Comparison of ENCODE assay signal across 8 mouse cellular contexts in genomic region chr12:8889117-8889665, GRCm38 (mm10). TPM values are rescaled to one million over a fixed set of nuclear protein-coding genes. Genes with fewer than 3 reads are reported as not detected.
A peak's percentile ranks its signal among the peaks of the same experiment; 100 is the strongest.
DNase-seq lines count a peak whose midpoint lies in the region; ATAC-seq and TF ChIP-seq lines count a peak whose summit lies in the region.

No protein-coding gene starts in this region.

- no peaks in the 10 kb centered on the region for H3K36me3 ChIP-seq in forebrain, postnatal 0 days (ENCODE audit: insufficient read depth)
- no peaks in the 10 kb centered on the region for H3K36me3 ChIP-seq in intestine, embryonic 16.5 days (ENCODE audit: control insufficient read depth, insufficient read depth, low read length)
- no peaks in the 10 kb centered on the region for H3K36me3 ChIP-seq in limb, embryonic 11.5 days (ENCODE audit: control insufficient read depth, insufficient read depth, low read length)

- peak; percentile 86 for TF ChIP-seq CTCF in forebrain, postnatal 0 days (IDR thresholded peaks at IDR 0.05; ENCODE audit: low read depth)

- H3K9me3 ChIP-seq in forebrain, postnatal 0 days (ENCODE audit: low read length), result no peaks in the 10 kb centered on the region
- no peaks in the 10 kb centered on the region for H3K9me3 ChIP-seq in intestine, embryonic 16.5 days (ENCODE audit: control insufficient read depth, low read length)
- H3K9me3 ChIP-seq in limb, embryonic 11.5 days (ENCODE audit: control insufficient read depth, low read length), result no peaks in the 10 kb centered on the region

- no peak overlapping the region for H3K4me2 ChIP-seq in forebrain, postnatal 0 days (ENCODE audit: low read depth)
- H3K4me2 ChIP-seq in intestine, embryonic 16.5 days (ENCODE audit: low read depth, low read length), result no peak overlapping the region
- H3K4me2 ChIP-seq in limb, embryonic 11.5 days (ENCODE audit: low read depth, severe bottlenecking), result no peak overlapping the region

- DNase-seq in ovary, postnatal 10 days (ENCODE audit: low spot score), result peak; percentile 48
- no peak for DNase-seq in ovary, adult 18-20 months (ENCODE audit: low spot score)
- peak; percentile 55 for DNase-seq in c-Kit-positive CD71-positive TER-119-negative erythroid progenitor cells, embryonic 14.5 days (ENCODE audit: low read depth)
- DNase-seq in forebrain, postnatal 0 days, result peak; percentile 74
- peak; percentile 86 for DNase-seq in limb, embryonic 11.5 days (ENCODE audit: low spot score)
- peak; percentile 85 for DNase-seq in testis, postnatal 10 days (ENCODE audit: low spot score)

- H3K9ac ChIP-seq in forebrain, postnatal 0 days, result no peak overlapping the region
- H3K9ac ChIP-seq in intestine, embryonic 16.5 days (ENCODE audit: low read depth, low read length), result no peak overlapping the region
- no peak overlapping the region for H3K9ac ChIP-seq in limb, embryonic 11.5 days (ENCODE audit: low read length)

- no peaks in the 10 kb centered on the region for H3K4me1 ChIP-seq in forebrain, postnatal 0 days (ENCODE audit: insufficient read depth)
- H3K4me1 ChIP-seq in intestine, embryonic 16.5 days (ENCODE audit: control insufficient read depth, insufficient read depth, low read length), result peaks cover 16% of the 10 kb centered on the region
- H3K4me1 ChIP-seq in limb, embryonic 11.5 days (ENCODE audit: control insufficient read depth, insufficient read depth, low read length), result peaks cover 14% of the 10 kb centered on the region

- H3K27ac ChIP-seq in forebrain, postnatal 0 days (ENCODE audit: low read depth, low read length), result no peak overlapping the region
- H3K27ac ChIP-seq in intestine, embryonic 16.5 days (ENCODE audit: low read length), result no peak overlapping the region
- H3K27ac ChIP-seq in limb, embryonic 11.5 days (replicated peaks; ENCODE audit: low read depth, low read length), result no peak overlapping the region

- H3K27me3 ChIP-seq in forebrain, postnatal 0 days (ENCODE audit: insufficient read depth, low read length), result no peaks in the 10 kb centered on the region
- H3K27me3 ChIP-seq in intestine, embryonic 16.5 days (replicated peaks; ENCODE audit: control insufficient read depth, insufficient read depth, low read length), result no peaks in the 10 kb centered on the region
- no peaks in the 10 kb centered on the region for H3K27me3 ChIP-seq in limb, embryonic 11.5 days (ENCODE audit: control insufficient read depth, insufficient read depth, low read length)

- WGBS in forebrain, postnatal 0 days, result 20% methylated on average over 10 of the region's 10 CpGs
- WGBS in intestine, embryonic 16.5 days, result 18% methylated on average over 10 of the region's 10 CpGs
- 16% methylated on average over 10 of the region's 10 CpGs for WGBS in limb, embryonic 11.5 days

- no peak overlapping the region for H3K4me3 ChIP-seq in forebrain, postnatal 0 days (ENCODE audit: low read depth, low read length)
- no peak overlapping the region for H3K4me3 ChIP-seq in intestine, embryonic 16.5 days (ENCODE audit: low read length)
- H3K4me3 ChIP-seq in limb, embryonic 11.5 days (ENCODE audit: low read depth, low read length), result no peak overlapping the region

- no peak for ATAC-seq in forebrain, postnatal 0 days
- ATAC-seq in intestine, embryonic 16.5 days, result 0 out of 2 replicates have a peak, but pooled peaks have one; percentile 8
- ATAC-seq in limb, embryonic 11.5 days (ENCODE audit: insufficient number of reproducible peaks, low FRiP score, low TSS enrichment, low read depth), result no peak
- peak; percentile 85 for ATAC-seq in neutrophil, adult 5-6 weeks (ENCODE audit: extremely low read depth, insufficient number of reproducible peaks, low FRiP score, poor library complexity, severe bottlenecking)

RNA-seq across cellular contexts. Expression of gene Laptm4a, which starts 32.3 kb away (rescaled TPM):
- total RNA-seq in forebrain, postnatal 0 days (2014; rRNA removed), result 168 and 184 TPM in 2 replicates
- 270 and 278 TPM in 2 replicates for polyA plus RNA-seq in forebrain, postnatal 0 days (2015; fragmentation: Nextera tagmentation; extraction: Ambion mirVana)
- polyA plus RNA-seq in intestine, embryonic 16.5 days (2015; fragmentation: Nextera tagmentation; extraction: Ambion mirVana), result 244 and 257 TPM in 2 replicates
- polyA plus RNA-seq in limb, embryonic 11.5 days (2014; fragmentation: Nextera tagmentation; extraction: Ambion mirVana), result 202 and 212 TPM in 2 replicates
- 129 and 132 TPM in 2 replicates for total RNA-seq in neutrophil, adult 5-6 weeks (2017)

RNA-seq across cellular contexts. Expression of gene Matn3, which starts 58.5 kb away (rescaled TPM):
- total RNA-seq in forebrain, postnatal 0 days (2014; rRNA removed), result 0.15 and 0.57 TPM in 2 replicates
- polyA plus RNA-seq in forebrain, postnatal 0 days (2015; fragmentation: Nextera tagmentation; extraction: Ambion mirVana), result 0.15 and 0.18 TPM in 2 replicates
- 0.04 and 0.07 TPM in 2 replicates for polyA plus RNA-seq in intestine, embryonic 16.5 days (2015; fragmentation: Nextera tagmentation; extraction: Ambion mirVana)
- polyA plus RNA-seq in limb, embryonic 11.5 days (2014; fragmentation: Nextera tagmentation; extraction: Ambion mirVana), result 3.8 and 5.0 TPM in 2 replicates
- not detected in 2 replicates for total RNA-seq in neutrophil, adult 5-6 weeks (2017)

Comparison
In these comparisons a context has a peak if more than half of its experiments do, and no peak if none do; other contexts are left out.
1. ATAC-seq: peak in intestine, embryonic 16.5 days (single experiment) and neutrophil, adult 5-6 weeks (single experiment); none in forebrain, postnatal 0 days (single experiment) and limb, embryonic 11.5 days (single experiment).